Mouse (Mus musculus) lung, postnatal 14 days (tissue): ENCODE measurements around the gene Sec14l1.
"Not testable (repeated sequence)": the region's sequence is repeated elsewhere in the genome, so short reads cannot be mapped to it uniquely, and the experiment has no call there.

Experiments used
- DNase-seq: peaks from one replicate; pipeline ENCODE4 v3.0.0; 2021

The Sec14l1 gene

GRCm38 (mm10) chr11:117114592-117115345, at the start of gene Sec14l1:
Gene Sec14l1 (plus strand): TSS chr11:117115168.
- DNase-seq: peak; percentile 100

- DNase-seq: not testable (repeated sequence)
Measured at GRCm38 (mm10) chr11:117065602-117066001, 49.4 kb upstream of the Sec14l1 start.

- DNase-seq: no peak
Measured at GRCm38 (mm10) chr11:117066738-117067137, 48.2 kb upstream of the Sec14l1 start.

GRCm38 (mm10) chr11:117068332-117068731, 46.6 kb upstream of the Sec14l1 start:
- DNase-seq: no peak

- no peak for DNase-seq
Measured at GRCm38 (mm10) chr11:117069027-117069426, 45.9 kb upstream of the Sec14l1 start.

GRCm38 (mm10) chr11:117070711-117071110, 44.3 kb upstream of the Sec14l1 start:
- DNase-seq: no peak

- DNase-seq: peak; percentile 89
Measured at GRCm38 (mm10) chr11:117072128-117072527, 42.8 kb upstream of the Sec14l1 start.

- no peak for DNase-seq
Measured at GRCm38 (mm10) chr11:117073426-117073825, 41.5 kb upstream of the Sec14l1 start.

GRCm38 (mm10) chr11:117076576-117077196, 38.3 kb upstream of the Sec14l1 start:
- DNase-seq: peak; percentile 86

- DNase-seq: no peak
Measured at GRCm38 (mm10) chr11:117077227-117077626, 37.7 kb upstream of the Sec14l1 start.

GRCm38 (mm10) chr11:117077902-117078301, 37.1 kb upstream of the Sec14l1 start:
- no peak for DNase-seq

- no peak for DNase-seq
Measured at GRCm38 (mm10) chr11:117078637-117079240, 36.2 kb upstream of the Sec14l1 start.

GRCm38 (mm10) chr11:117079651-117080190, 35.2 kb upstream of the Sec14l1 start:
- DNase-seq: no peak

- DNase-seq: no peak
Measured at GRCm38 (mm10) chr11:117080209-117080608, 34.8 kb upstream of the Sec14l1 start.

- DNase-seq: peak; percentile 82
Measured at GRCm38 (mm10) chr11:117081165-117082064, 33.6 kb upstream of the Sec14l1 start.

- no peak for DNase-seq
Measured at GRCm38 (mm10) chr11:117082353-117082934, 32.5 kb upstream of the Sec14l1 start.

- peak; percentile 69 for DNase-seq
Measured at GRCm38 (mm10) chr11:117083052-117083881, 31.7 kb upstream of the Sec14l1 start.

GRCm38 (mm10) chr11:117083882-117084260, 31.1 kb upstream of the Sec14l1 start:
- not testable (repeated sequence) for DNase-seq

GRCm38 (mm10) chr11:117086215-117086614, 28.8 kb upstream of the Sec14l1 start:
- DNase-seq: no peak

GRCm38 (mm10) chr11:117087036-117087799, 27.8 kb upstream of the Sec14l1 start:
- no peak for DNase-seq
